Mouse (Mus musculus) MN1 (cell line): ENCODE results near the gene Ankrd6.

ENCODE experiments used
- DNase-seq: peaks from one replicate; pipeline ENCODE4 v3.0.0-alpha.2; 2016; ENCODE audit warnings: low spot score

The Ankrd6 gene

DNA sequence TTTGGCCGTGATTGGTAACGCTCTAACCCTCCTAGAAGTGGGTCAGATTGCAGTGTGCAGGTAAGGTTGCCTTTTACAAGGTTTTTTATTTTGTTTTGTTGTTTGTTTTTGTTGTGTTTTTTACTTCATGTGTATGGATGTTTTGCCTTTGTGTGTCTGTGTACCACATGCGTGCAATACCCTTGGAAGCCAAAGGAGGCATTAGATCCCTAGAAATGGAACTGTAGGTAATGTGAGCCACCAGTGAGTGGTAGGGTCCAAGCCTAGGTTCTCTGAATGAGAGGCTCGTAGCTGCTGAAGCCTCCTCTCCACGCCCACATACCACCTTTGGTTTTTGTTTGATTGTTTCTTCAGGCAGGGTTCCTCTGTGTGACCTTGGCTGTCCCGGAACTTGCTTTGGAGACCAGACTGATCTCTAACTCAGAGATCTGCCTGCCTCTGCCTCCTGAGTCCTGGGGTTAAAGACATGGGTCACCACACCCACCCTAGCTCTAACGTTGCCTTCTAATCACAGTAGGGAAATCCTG, 180.3 kb downstream of the Ankrd6 start:
- DNase-seq = no peak

DNA sequence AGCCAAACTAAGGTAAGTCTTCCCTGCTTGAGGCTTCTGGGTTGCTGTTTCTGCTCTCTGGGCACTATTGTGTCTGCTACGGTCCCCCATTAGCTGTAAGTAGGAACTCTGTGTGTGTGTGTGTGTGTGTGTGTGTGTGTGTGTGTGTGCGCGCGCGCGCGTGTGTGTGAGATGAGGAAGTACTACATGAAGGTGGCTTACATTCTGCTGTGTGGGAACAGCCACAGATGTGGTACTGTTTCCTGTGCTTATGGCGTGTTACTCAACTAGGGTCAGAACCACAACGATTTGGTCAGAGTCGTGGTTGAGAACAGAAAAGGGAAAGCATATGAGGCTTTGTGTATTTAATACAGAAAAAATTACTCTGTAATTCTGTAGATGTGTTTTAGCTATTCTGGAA, 182.6 kb downstream of the Ankrd6 start:
- no peak for DNase-seq

DNA sequence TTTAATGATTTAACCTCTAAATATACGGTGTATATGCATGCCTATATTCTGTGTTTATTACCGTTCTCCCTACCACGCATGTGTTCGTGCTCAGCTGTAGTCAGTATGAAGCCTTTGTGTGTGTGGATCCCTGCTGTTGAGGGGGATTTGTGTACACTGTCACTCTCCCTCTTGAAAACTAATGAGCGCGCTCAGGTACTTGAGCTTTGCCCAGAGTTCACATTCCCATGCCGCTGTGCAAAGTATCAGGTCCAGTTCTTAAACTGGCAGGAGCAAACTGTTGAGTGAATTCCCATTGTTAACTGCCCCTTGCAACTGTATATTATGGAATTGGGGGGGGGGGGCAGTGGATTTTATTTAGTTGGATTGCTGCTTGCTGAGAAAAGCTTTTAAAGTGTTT, 183.2 kb downstream of the Ankrd6 start:
- no peak for DNase-seq

DNA sequence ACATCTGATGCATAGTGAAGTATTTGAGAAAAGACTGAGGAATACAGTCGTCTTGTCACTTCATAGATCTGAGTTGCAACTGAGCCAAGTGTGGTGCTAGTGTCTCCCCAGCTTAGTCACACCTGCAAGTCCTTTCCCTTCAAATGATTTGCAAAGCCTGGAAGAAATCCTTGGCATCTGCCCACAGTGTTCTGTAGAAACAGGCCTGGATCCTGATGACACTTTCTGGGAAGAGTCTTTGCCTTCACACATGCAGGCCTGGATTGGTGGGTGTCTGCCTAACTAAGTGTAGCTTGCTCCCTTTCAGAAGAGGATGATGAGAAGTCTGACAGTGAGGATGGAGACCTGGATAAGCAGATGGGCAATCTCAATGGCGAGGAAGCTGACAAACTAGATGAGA, 193.2 kb downstream of the Ankrd6 start:
- DNase-seq = no peak
